Mouse (Mus musculus) heart, embryonic 16.5 days (tissue): ENCODE data around the gene Gpd1. TPM values are rescaled to one million over a fixed set of nuclear protein-coding genes. Genes with fewer than 3 reads are reported as not detected.

ENCODE experiments used
- ATAC-seq: fragments of 200-750 bp; cut with Nextera tagmentation; replicated peaks from 2 replicates; pipeline ENCODE4 v1.8.0; 2017; ENCODE audit warnings: moderate number of reproducible peaks; ENCODE audit not compliant: insufficient read depth, low FRiP score; ENCODE audit errors: extremely low read depth
- H3K27ac ChIP-seq: fragments of 300-500 bp; sonication (generic); 2 replicates; pipeline ENCODE4 v1.5.1; 2014; ENCODE audit warnings: mild to moderate bottlenecking, low read length, control low read depth, moderate library complexity
- H3K27me3 ChIP-seq: fragments of 300-500 bp; sonication (generic); 2 replicates; pipeline ENCODE4 v1.6.1; 2014; ENCODE audit warnings: low read length, mixed read lengths; ENCODE audit not compliant: control insufficient read depth, insufficient read depth
- H3K36me3 ChIP-seq: fragments of 300-500 bp; sonication (generic); 2 replicates; pipeline ENCODE4 v1.6.1; 2014; ENCODE audit not compliant: control insufficient read depth, insufficient read depth
- H3K4me1 ChIP-seq: fragments of 300-500 bp; sonication (generic); 2 replicates; pipeline ENCODE4 v1.6.1; 2014; ENCODE audit warnings: low read length, mixed read lengths; ENCODE audit not compliant: control insufficient read depth, insufficient read depth
- H3K4me2 ChIP-seq: fragments of 300-500 bp; sonication (generic); 2 replicates; pipeline ENCODE4 v1.6.1; 2014; ENCODE audit warnings: low read depth, mild to moderate bottlenecking, control low read depth, low read length
- H3K4me3 ChIP-seq: fragments of 300-500 bp; sonication (generic); 2 replicates; pipeline ENCODE4 v1.5.1; 2014; ENCODE audit warnings: mild to moderate bottlenecking, control low read depth, low read length
- H3K9ac ChIP-seq: fragments of 300-500 bp; sonication (generic); 2 replicates; pipeline ENCODE4 v1.6.1; 2014; ENCODE audit warnings: low read length, control low read depth
- H3K9me3 ChIP-seq: fragments of 300-500 bp; sonication (generic); replicated peaks from 2 replicates; pipeline ENCODE4 v1.6.1; 2016; ENCODE audit warnings: low read length; ENCODE audit not compliant: control insufficient read depth
- WGBS: fragments of 180-500 bp; shearing (Covaris S2); extraction: QIAGEN DNeasy Blood & Tissue Kit; methylation state at CpG from one replicate; pipeline ENCODE4 v1.1.7; 2014; 5-methylcytosine and 5-hydroxymethylcytosine counted together
- polyA plus RNA-seq: library from polyadenylated mRNA; unstranded; fragments of >200 nt; fragmentation: Nextera tagmentation; extraction: Ambion mirVana; gene quantifications from 2 replicates; pipeline ENCODE4 v1.2.1, GENCODE M21; 2015

The Gpd1 gene
- polyA plus RNA-seq, 1 experiment from 2014 or later: 2.7 TPM

GRCm38 (mm10) chr15:99731167-99731566 is 13.9 kb downstream of the Gpd1 start:
- no peaks in the 10 kb centered on the region for H3K27me3 ChIP-seq
- no peak for ATAC-seq
- no peak overlapping the region for H3K27ac ChIP-seq
- H3K9me3 ChIP-seq: peaks cover 6% of the 10 kb centered on the region
- WGBS: 92% methylated on average over 2 of the region's 2 CpGs
- no peak overlapping the region for H3K9ac ChIP-seq
- peaks cover 38% of the 10 kb centered on the region for H3K36me3 ChIP-seq
- H3K4me1 ChIP-seq: peaks cover 5% of the 10 kb centered on the region
- no peak overlapping the region for H3K4me2 ChIP-seq
- H3K4me3 ChIP-seq: no peak overlapping the region

GRCm38 (mm10) chr15:99731678-99732077 is 14.4 kb downstream of the Gpd1 start:
- ATAC-seq: no peak
- peaks cover 6% of the 10 kb centered on the region for H3K9me3 ChIP-seq
- no peak overlapping the region for H3K4me2 ChIP-seq
- WGBS: 90% methylated on average over 3 of the region's 3 CpGs
- H3K9ac ChIP-seq: no peak overlapping the region
- no peaks in the 10 kb centered on the region for H3K27me3 ChIP-seq
- H3K4me3 ChIP-seq: no peak overlapping the region
- peaks cover 39% of the 10 kb centered on the region for H3K36me3 ChIP-seq
- no peak overlapping the region for H3K27ac ChIP-seq
- H3K4me1 ChIP-seq: peaks cover 1% of the 10 kb centered on the region

GRCm38 (mm10) chr15:99733186-99733585 is 15.9 kb downstream of the Gpd1 start:
- 95% methylated on average over 5 of the region's 5 CpGs for WGBS
- peaks cover 38% of the 10 kb centered on the region for H3K36me3 ChIP-seq

DNA sequence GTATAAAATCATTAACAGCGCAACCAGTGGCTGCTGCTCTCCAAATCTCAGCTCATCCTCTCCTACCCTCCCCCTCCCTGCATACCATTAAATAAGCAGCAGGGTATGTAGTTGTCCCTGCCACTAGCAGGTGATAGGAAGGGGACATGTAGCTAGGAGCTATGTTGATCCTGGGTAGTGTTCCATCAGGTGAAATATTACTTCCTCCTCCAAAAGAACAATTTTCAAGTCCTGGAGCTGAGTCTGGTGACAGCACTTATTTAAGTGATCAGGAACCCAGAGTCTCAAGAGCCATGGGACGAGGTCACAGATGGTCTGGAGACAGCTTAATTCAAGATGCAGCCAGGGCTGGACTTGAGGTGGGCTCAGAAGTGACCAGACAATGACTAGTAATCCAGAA is 18.3 kb downstream of the Gpd1 start:
- ATAC-seq: no peak
- H3K9ac ChIP-seq: no peak overlapping the region
- H3K27ac ChIP-seq: no peak overlapping the region
- 94% methylated on average over 2 of the region's 2 CpGs for WGBS
- peaks cover 33% of the 10 kb centered on the region for H3K36me3 ChIP-seq
- H3K27me3 ChIP-seq: no peaks in the 10 kb centered on the region
- no peak overlapping the region for H3K4me2 ChIP-seq
- no peaks in the 10 kb centered on the region for H3K9me3 ChIP-seq
- H3K4me1 ChIP-seq: no peaks in the 10 kb centered on the region
- no peak overlapping the region for H3K4me3 ChIP-seq

More at GRCm38 (mm10) chr15:99733186-99733585, 15.9 kb downstream of the Gpd1 start:
- ATAC-seq: no peak
- Histone ChIP-seq H3K4me3 (no peak overlapping the region), H3K27me3 (no peaks in the 10 kb centered on the region), H3K9ac (no peak overlapping the region), H3K27ac (no peak overlapping the region), H3K9me3 (peaks cover 6% of the 10 kb centered on the region), H3K4me1 (no peaks in the 10 kb centered on the region), H3K4me2 (no peak overlapping the region)

- H3K4me1 ChIP-seq: no peaks in the 10 kb centered on the region
- 67% methylated on average over 11 of the region's 11 CpGs for WGBS
- no peaks in the 10 kb centered on the region for H3K27me3 ChIP-seq
- H3K9me3 ChIP-seq: no peaks in the 10 kb centered on the region
- H3K27ac ChIP-seq: no peak overlapping the region
- no peak overlapping the region for H3K4me3 ChIP-seq
- ATAC-seq: no peak
- no peak overlapping the region for H3K9ac ChIP-seq
- peaks cover 35% of the 10 kb centered on the region for H3K36me3 ChIP-seq
- H3K4me2 ChIP-seq: no peak overlapping the region
Observed at GRCm38 (mm10) chr15:99736675-99737074, 19.4 kb downstream of the Gpd1 start.

- no peaks in the 10 kb centered on the region for H3K4me1 ChIP-seq
- H3K27ac ChIP-seq: no peak overlapping the region
- H3K36me3 ChIP-seq: peaks cover 29% of the 10 kb centered on the region
- no peaks in the 10 kb centered on the region for H3K27me3 ChIP-seq
- no peak overlapping the region for H3K4me3 ChIP-seq
- 89% methylated on average over 4 of the region's 4 CpGs for WGBS
- H3K4me2 ChIP-seq: no peak overlapping the region
- H3K9ac ChIP-seq: no peak overlapping the region
- H3K9me3 ChIP-seq: no peaks in the 10 kb centered on the region
- ATAC-seq: no peak
Observed at GRCm38 (mm10) chr15:99740229-99740628, 22.9 kb downstream of the Gpd1 start.

GRCm38 (mm10) chr15:99754204-99754603 is 36.9 kb downstream of the Gpd1 start:
- Histone ChIP-seq H3K9ac (no peak overlapping the region), H3K27ac (no peak overlapping the region), H3K4me1 (0 out of 2 replicates have a peak, but pooled peaks cover 2% of the 10 kb centered on the region), H3K4me3 (no peak overlapping the region), H3K27me3 (no peaks in the 10 kb centered on the region), H3K9me3 (no peaks in the 10 kb centered on the region), H3K4me2 (no peak overlapping the region), H3K36me3 (no peaks in the 10 kb centered on the region)
- 66% methylated on average over 3 of the region's 3 CpGs for WGBS
- ATAC-seq: no peak

DNA sequence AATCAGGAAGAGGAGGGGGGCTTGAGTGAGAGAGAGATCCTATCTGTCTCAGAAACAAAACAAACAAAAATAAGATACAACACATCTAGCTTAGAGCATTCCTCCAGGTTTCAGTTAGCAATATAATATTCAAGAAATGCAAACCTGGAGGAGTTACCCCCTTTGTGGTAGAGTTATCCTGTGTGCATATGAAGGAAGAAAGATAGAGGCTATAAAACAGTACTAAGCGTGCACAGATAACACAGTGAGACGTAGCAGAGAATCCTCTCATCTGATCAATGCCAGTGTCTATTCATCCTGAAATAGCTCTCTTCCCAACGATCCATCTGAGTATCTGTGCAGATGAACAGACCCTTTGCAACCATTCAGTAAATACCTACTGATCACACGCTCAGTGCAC is 50.2 kb downstream of the Gpd1 start:
- no peaks in the 10 kb centered on the region for H3K9me3 ChIP-seq
- H3K36me3 ChIP-seq: no peaks in the 10 kb centered on the region; the same call in 1 of the 2 replicates
- H3K27me3 ChIP-seq: no peaks in the 10 kb centered on the region
- H3K4me2 ChIP-seq: no peak overlapping the region
- H3K4me3 ChIP-seq: no peak overlapping the region
- WGBS: 74% methylated on average over 4 of the region's 4 CpGs
- no peak overlapping the region for H3K9ac ChIP-seq
- no peak overlapping the region for H3K27ac ChIP-seq
- ATAC-seq: no peak
- 0 out of 2 replicates have a peak, but pooled peaks cover 4% of the 10 kb centered on the region for H3K4me1 ChIP-seq

GRCm38 (mm10) chr15:99768761-99769160 is 51.4 kb downstream of the Gpd1 start:
- no peak for ATAC-seq
- H3K27me3 ChIP-seq: no peaks in the 10 kb centered on the region
- H3K9me3 ChIP-seq: no peaks in the 10 kb centered on the region
- WGBS: 81% methylated on average over 1 of the region's 1 CpGs
- H3K4me1 ChIP-seq: 0 out of 2 replicates have a peak, but pooled peaks cover 4% of the 10 kb centered on the region
- no peak overlapping the region for H3K4me3 ChIP-seq
- no peak overlapping the region for H3K4me2 ChIP-seq
- H3K36me3 ChIP-seq: no peaks in the 10 kb centered on the region; the same call in 1 of the 2 replicates
- H3K9ac ChIP-seq: no peak overlapping the region
- no peak overlapping the region for H3K27ac ChIP-seq
